ENCODE assay signal across 14 mouse cellular contexts in genomic region chr9:61386314-61386713, GRCm38 (mm10). TPM values are rescaled to one million over a fixed set of nuclear protein-coding genes. Genes with fewer than 3 reads are reported as not detected.
A peak's percentile ranks its signal among the peaks of the same experiment; 100 is the strongest.
DNase-seq lines count a peak whose midpoint lies in the region; ATAC-seq and TF ChIP-seq lines count a peak whose summit lies in the region.
"Had no signal": no experiment of that assay in that cellular context is flagged by ENCODE, and none has a peak within 500 bp of the region (broad histone marks: within the 10 kb centered on the region; RNA-seq: fewer than 3 reads in every experiment).

No protein-coding gene starts in this region.

- no peak overlapping the region for H3K4me2 ChIP-seq in hindbrain, postnatal 0 days (ENCODE audit: low read depth, low read length)
- H3K4me2 ChIP-seq in forebrain, embryonic 12.5 days, result peak overlapping the region; percentile 41
- H3K4me2 ChIP-seq in midbrain, embryonic 13.5 days (replicated peaks), result peak overlapping the region; percentile 48

- H3K4me3 ChIP-seq in hindbrain, embryonic 10.5 days, result peak overlapping the region; percentile 39; the same call in 1 of the 2 replicates
- no peak overlapping the region for H3K4me3 ChIP-seq in hindbrain, postnatal 0 days (ENCODE audit: low read length)
- no peak overlapping the region for H3K4me3 ChIP-seq in ES-Bruce4 (ENCODE audit: low read depth, low read length)
- H3K4me3 ChIP-seq in forebrain, embryonic 12.5 days (replicated peaks), result no peak overlapping the region
- H3K4me3 ChIP-seq in midbrain, embryonic 13.5 days (replicated peaks), result no peak overlapping the region
- H3K4me3 ChIP-seq: liver, embryonic 15.5 days had no signal

- peaks cover 100% of the 10 kb centered on the region for H3K4me1 ChIP-seq in hindbrain, embryonic 10.5 days (replicated peaks)
- peaks cover 35% of the 10 kb centered on the region for H3K4me1 ChIP-seq in hindbrain, postnatal 0 days (ENCODE audit: insufficient read depth, low read length)
- peaks cover 16% of the 10 kb centered on the region for H3K4me1 ChIP-seq in ES-Bruce4 (ENCODE audit: control insufficient read depth, insufficient read depth, low read length)
- peaks cover 100% of the 10 kb centered on the region for H3K4me1 ChIP-seq in forebrain, embryonic 12.5 days
- H3K4me1 ChIP-seq in midbrain, embryonic 13.5 days (replicated peaks), result peaks cover 100% of the 10 kb centered on the region

- peak overlapping the region; percentile 54 for H3K27ac ChIP-seq in hindbrain, embryonic 10.5 days
- no peak overlapping the region for H3K27ac ChIP-seq in hindbrain, postnatal 0 days
- H3K27ac ChIP-seq in ES-Bruce4 (ENCODE audit: insufficient read depth, low read length), result 0 out of 2 replicates have a peak overlapping the region, but pooled peaks have one; percentile 41
- peak overlapping the region; percentile 82; the same call in 1 of the 2 replicates for H3K27ac ChIP-seq in forebrain, embryonic 12.5 days
- H3K27ac ChIP-seq in midbrain, embryonic 13.5 days, result no peak overlapping the region
- H3K27ac ChIP-seq: liver, embryonic 15.5 days; stomach, postnatal 0 days had no signal

- TF ChIP-seq EP300 in ES-Bruce4 (IDR thresholded peaks at IDR 0.05; ENCODE audit: insufficient read depth, low read depth, low read length), result peak; percentile 78

- WGBS in hindbrain, embryonic 10.5 days, result 30% methylated on average over 2 of the region's 2 CpGs
- 56% methylated on average over 2 of the region's 2 CpGs for WGBS in hindbrain, postnatal 0 days
- 11% methylated on average over 2 of the region's 2 CpGs for WGBS in forebrain, embryonic 12.5 days
- WGBS in midbrain, embryonic 13.5 days, result 12% methylated on average over 2 of the region's 2 CpGs

- TF ChIP-seq POLR2A in ES-Bruce4 (IDR thresholded peaks at IDR 0.05; ENCODE audit: insufficient read depth, low read length), result no peak

- no peak for TF ChIP-seq CTCF in hindbrain, postnatal 0 days (IDR thresholded peaks at IDR 0.05; ENCODE audit: low read depth)
- TF ChIP-seq CTCF in ES-Bruce4 (IDR thresholded peaks at IDR 0.05; ENCODE audit: low read depth, low read length), result no peak

- H3K36me3 ChIP-seq in hindbrain, embryonic 10.5 days, result peaks cover 81% of the 10 kb centered on the region
- no peaks in the 10 kb centered on the region for H3K36me3 ChIP-seq in hindbrain, postnatal 0 days (ENCODE audit: insufficient read depth, low read length)
- H3K36me3 ChIP-seq in ES-Bruce4 (ENCODE audit: control insufficient read depth, insufficient read depth, low read length, poor library complexity, severe bottlenecking), result peaks cover 18% of the 10 kb centered on the region
- peaks cover 59% of the 10 kb centered on the region for H3K36me3 ChIP-seq in forebrain, embryonic 12.5 days (replicated peaks)
- peaks cover 47% of the 10 kb centered on the region for H3K36me3 ChIP-seq in midbrain, embryonic 13.5 days
- H3K36me3 ChIP-seq: liver, embryonic 15.5 days had no signal

- H3K27me3 ChIP-seq in hindbrain, embryonic 10.5 days (ENCODE audit: insufficient read depth, poor library complexity, severe bottlenecking), result peaks cover 27% of the 10 kb centered on the region
- no peaks in the 10 kb centered on the region for H3K27me3 ChIP-seq in hindbrain, postnatal 0 days (ENCODE audit: insufficient read depth, low read length)
- H3K27me3 ChIP-seq in ES-Bruce4 (ENCODE audit: control insufficient read depth, insufficient read depth, low read length, poor library complexity, severe bottlenecking), result no peaks in the 10 kb centered on the region
- H3K27me3 ChIP-seq in forebrain, embryonic 12.5 days, result peaks cover 34% of the 10 kb centered on the region
- H3K27me3 ChIP-seq in midbrain, embryonic 13.5 days, result no peaks in the 10 kb centered on the region

- intact Hi-C loops in left cerebral cortex, postnatal 25 days (cut with DNase I), result no loop called here

- H3K9ac ChIP-seq in hindbrain, postnatal 0 days (replicated peaks; ENCODE audit: low read length), result no peak overlapping the region
- no peak overlapping the region for H3K9ac ChIP-seq in ES-Bruce4 (ENCODE audit: low read depth, poor library complexity, severe bottlenecking)
- H3K9ac ChIP-seq in forebrain, embryonic 12.5 days, result peak overlapping the region; percentile 22; the same call in 1 of the 2 replicates
- peak overlapping the region; percentile 39 for H3K9ac ChIP-seq in midbrain, embryonic 13.5 days (replicated peaks)
- H3K9ac ChIP-seq: liver, embryonic 15.5 days had no signal

- H3K9me3 ChIP-seq in hindbrain, embryonic 10.5 days, result no peaks in the 10 kb centered on the region
- H3K9me3 ChIP-seq in hindbrain, postnatal 0 days (ENCODE audit: low read length), result no peaks in the 10 kb centered on the region
- no peaks in the 10 kb centered on the region for H3K9me3 ChIP-seq in ES-Bruce4 (replicated peaks; ENCODE audit: control insufficient read depth, insufficient read depth, low read length, poor library complexity, severe bottlenecking)
- no peaks in the 10 kb centered on the region for H3K9me3 ChIP-seq in forebrain, embryonic 12.5 days
- H3K9me3 ChIP-seq in midbrain, embryonic 13.5 days, result no peaks in the 10 kb centered on the region
- H3K9me3 ChIP-seq: liver, embryonic 15.5 days had no signal

- ATAC-seq in hindbrain, postnatal 0 days, result no peak
- ATAC-seq in forebrain, embryonic 12.5 days (ENCODE audit: low FRiP score), result no peak
- no peak for ATAC-seq in midbrain, embryonic 13.5 days

- DNase-seq in hindbrain, embryonic 10.5 days (ENCODE audit: low spot score), result no peak
- DNase-seq in hindbrain, postnatal 0 days (ENCODE audit: low spot score), result no peak
- no peak for DNase-seq in right cerebral cortex, postnatal 4 days
- no peak for DNase-seq in left cerebral cortex, postnatal 25 days (ENCODE audit: low spot score in 2 of 2)
- DNase-seq: adrenal gland, postnatal 10 days; cerebellum, postnatal 14 days; kidney, adult 2 months; kidney, postnatal 36 days; right cerebral cortex, adult 18-20 months had no signal

RNA-seq across cellular contexts. Expression of gene Tle3, which starts 14.1 kb away (rescaled TPM):
- polyA plus RNA-seq in hindbrain, embryonic 10.5 days (2016; fragmentation: Nextera tagmentation; extraction: Ambion mirVana), result 47.4 and 56.0 TPM in 2 replicates
- total RNA-seq in hindbrain, postnatal 0 days (2014; rRNA removed), result 74.1 and 81.3 TPM in 2 replicates
- polyA plus RNA-seq in hindbrain, postnatal 0 days (2015; fragmentation: Nextera tagmentation; extraction: Ambion mirVana), result 15.5 and 17.7 TPM in 2 replicates
- polyA plus RNA-seq in ES-Bruce4 (2011; ENCODE audit: insufficient read depth, insufficient read length, low read depth, missing spikeins), result 122 and 146 TPM in 2 replicates
- polyA plus RNA-seq in forebrain, embryonic 12.5 days (2016; fragmentation: Nextera tagmentation; extraction: Ambion mirVana), result 55.6 and 56.2 TPM in 2 replicates
- 40.7 and 50.8 TPM in 2 replicates for polyA plus RNA-seq in midbrain, embryonic 13.5 days (2015; fragmentation: Nextera tagmentation; extraction: Ambion mirVana)
- 10 to 100 TPM; 67.9 to 79.5 TPM for total RNA-seq in left cerebral cortex, postnatal 25 days (2021)

Comparison
In these comparisons a context has a peak if more than half of its experiments do, and no peak if none do; other contexts are left out.
1. H3K27ac ChIP-seq: peak in hindbrain, embryonic 10.5 days (single experiment), ES-Bruce4 (single experiment) and forebrain, embryonic 12.5 days (single experiment); none in hindbrain, postnatal 0 days (single experiment) and midbrain, embryonic 13.5 days (single experiment).
2. H3K9ac ChIP-seq: peak in forebrain, embryonic 12.5 days (single experiment) and midbrain, embryonic 13.5 days (single experiment); none in hindbrain, postnatal 0 days (single experiment) and ES-Bruce4 (single experiment).